Mouse (Mus musculus) heart, postnatal 36 days (tissue): ENCODE measurements at regions not wholly inside any gene's neighbourhood (a gene's known extent, or its start where the extent isn't known, plus 50 kb on each side); places are given as distances from the start of the nearest gene placed in this dataset.

Experiments used
- DNase-seq, 2 experiments: peaks; one replicate each; pipeline ENCODE4 v3.0.0; 2021 to 2022
- intact Hi-C: fragments of 180-260 bp; cut with DNase I; formaldehyde crosslinking; loops from one replicate; pipeline ENCODE4 v1.15.1; 2025

DNA sequence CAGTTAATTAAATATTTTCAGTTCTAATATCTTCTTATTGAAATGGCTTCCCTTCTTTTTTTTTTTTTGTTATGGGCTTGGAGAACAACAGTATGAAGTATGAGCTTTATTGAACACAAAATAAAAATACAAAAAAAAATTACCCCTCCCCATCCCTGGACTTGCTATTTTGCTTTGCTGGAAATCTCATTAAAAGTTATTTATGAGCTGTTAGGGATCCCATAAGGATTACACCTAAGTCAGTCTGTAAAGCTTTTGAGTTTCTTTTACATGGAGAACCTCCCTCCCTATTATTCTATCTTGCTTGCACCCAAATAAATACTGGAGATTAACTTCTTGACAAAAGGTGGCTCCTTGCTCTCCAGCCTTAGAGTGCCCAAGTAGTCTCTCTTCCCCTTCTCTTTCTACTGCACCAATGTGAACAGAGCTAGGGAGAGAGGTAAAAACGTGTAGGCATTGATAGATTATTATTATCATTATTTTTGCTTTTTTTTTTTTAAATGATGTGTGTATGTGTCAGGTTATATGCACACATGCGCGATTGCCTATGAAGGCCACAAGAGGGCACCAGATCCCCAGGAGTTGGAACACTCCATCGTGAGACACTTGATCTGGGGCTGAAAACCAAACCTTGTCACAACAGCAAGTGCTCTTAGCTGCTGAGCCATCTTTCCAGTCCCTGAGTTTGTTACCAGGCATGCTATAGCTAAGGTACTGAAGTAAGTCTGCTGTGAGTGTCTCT lies 186.6 kb upstream of the Habp2 start:
- intact Hi-C loops = no loop called here
- no peak for DNase-seq

GRCm38 (mm10) chr19:56102454-56103080 lies 184.4 kb upstream of the Habp2 start:
- intact Hi-C loops = no loop called here
- DNase-seq = no peak

- DNase-seq = no peak
- intact Hi-C loops = no loop called here
Measured at GRCm38 (mm10) chr19:56105073-56105451, 181.9 kb upstream of the Habp2 start.

DNA sequence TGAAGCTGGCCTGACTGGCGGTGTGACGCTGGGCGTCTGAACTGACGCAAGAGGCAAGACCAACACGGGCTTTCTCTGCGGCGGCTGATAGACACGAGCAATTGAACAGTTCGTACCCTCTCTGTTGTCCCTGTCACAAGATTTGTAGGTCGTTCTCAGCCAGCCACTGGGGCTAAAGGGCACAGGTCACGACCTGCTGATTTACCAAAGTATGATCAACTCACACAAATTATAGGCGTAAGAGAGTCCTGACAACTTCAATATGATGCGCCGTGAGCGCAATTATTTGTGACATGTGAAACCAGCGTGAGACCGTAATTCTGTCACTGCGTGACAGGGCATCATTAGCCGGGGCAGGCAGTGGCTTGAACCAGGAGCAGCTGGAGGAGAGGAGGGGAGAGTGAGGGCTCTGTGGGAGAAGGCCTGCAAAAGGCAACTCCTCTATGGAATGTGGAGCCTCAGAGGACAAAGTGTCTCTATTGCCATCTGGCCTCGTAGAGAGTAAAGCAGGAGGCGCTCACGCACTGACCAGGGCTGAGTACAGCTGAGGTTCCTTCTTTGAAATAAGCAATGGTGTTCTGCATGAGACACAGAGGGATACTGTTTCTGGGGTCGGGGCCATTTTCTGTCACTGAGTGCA lies 181.4 kb upstream of the Habp2 start:
- peak in 1 of 2 experiments; percentile 20 for DNase-seq
- intact Hi-C loops = no loop called here

DNA sequence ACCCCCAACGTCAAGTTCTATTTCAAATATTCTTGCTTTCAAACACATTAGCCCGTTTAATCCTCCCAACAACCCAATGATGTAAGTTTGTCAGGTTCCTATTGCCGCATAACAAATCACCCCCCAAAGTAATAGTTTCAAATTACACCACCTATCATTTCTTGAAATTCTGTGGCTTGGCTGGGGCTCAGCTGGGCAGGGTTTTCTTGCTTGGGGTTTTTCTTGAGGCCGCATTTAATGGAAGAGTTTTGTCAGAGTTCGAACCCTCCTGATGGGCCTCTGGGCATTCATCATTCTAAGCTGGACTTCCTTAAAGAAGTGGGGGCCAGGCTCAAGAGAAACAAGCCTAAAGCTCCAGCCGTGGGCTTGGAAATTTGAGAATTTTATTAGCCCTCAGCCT lies 178.1 kb upstream of the Habp2 start:
- intact Hi-C loops = no loop called here

DNA sequence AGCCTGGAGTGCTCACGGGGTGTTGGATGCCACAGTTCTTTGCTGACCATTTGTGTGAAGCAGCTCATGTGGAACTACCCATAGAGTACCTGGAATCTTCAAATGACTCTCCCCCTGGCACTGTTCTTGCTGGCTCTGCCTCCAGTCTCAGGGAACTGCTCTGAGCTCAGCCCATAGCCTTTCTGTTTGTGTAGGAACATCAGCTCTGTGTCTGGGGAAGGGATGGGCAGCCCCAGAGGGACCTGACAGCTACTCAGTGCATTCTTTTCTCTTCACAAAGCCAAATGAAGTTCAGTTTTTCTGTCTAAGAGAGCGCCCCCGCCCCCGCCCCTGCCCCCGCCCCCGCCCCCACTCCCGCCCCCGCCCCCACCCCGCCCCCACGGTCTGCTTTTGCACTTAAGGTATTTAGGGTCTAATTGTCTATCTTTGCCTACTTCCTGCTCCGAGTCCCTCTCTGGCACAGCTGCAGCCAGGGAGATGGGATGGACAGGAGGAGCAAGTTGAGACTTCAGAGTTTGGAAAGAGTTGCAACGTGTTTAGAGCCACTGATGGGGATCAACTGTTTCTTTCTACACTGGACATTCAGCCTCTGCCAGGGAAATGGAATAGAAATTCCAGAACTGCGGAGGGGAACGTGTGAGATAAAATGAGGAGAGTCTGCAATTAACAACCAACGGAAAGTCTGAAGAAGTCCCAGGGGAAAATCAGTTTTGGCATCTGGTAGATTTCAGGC lies 171.2 kb upstream of the Habp2 start:
- intact Hi-C loops = no loop called here
- peak in 1 of 2 experiments; percentile 8 for DNase-seq

More for the DNA sequence above, 178.1 kb upstream of the Habp2 start:
- no peak for DNase-seq

DNA sequence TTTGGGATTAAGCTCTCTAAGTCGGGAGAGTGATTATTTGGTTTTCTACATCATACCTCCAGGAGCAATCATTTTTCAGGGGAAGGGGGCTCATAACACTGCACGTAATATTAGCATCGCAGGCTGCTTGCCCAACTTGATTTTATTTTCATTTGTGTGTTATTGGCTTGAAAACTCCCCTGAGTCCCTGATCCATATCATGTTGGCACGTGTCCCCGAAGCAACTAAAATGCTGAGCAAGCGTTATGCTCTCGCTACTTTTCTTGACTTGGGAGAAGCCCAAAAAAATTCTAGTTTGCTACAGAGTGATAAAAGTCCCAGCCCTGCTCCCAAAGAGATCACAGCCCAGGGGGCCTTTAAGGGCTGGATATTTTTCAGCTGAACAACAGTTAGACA lies 170.7 kb upstream of the Habp2 start:
- peak in 1 of 2 experiments; percentile 15 for DNase-seq
- intact Hi-C loops = no loop called here

GRCm38 (mm10) chr19:56120723-56121122 lies 166.2 kb upstream of the Habp2 start:
- peak in 1 of 2 experiments; percentile 2 for DNase-seq

GRCm38 (mm10) chr19:56122186-56122585 lies 164.8 kb upstream of the Habp2 start:
- no peak for DNase-seq
- intact Hi-C loops = no loop called here

More at GRCm38 (mm10) chr19:56120723-56121122, 166.2 kb upstream of the Habp2 start:
- intact Hi-C loops = no loop called here

- intact Hi-C loops = loop anchor here (5.0 to 10.0 kb wide), 2 partner anchors 387 to 594 kb away; partner anchors contain the start of gene Tcf7l2
- DNase-seq = no peak
Measured at GRCm38 (mm10) chr19:56131556-56131955, 155.4 kb upstream of the Habp2 start.

DNA sequence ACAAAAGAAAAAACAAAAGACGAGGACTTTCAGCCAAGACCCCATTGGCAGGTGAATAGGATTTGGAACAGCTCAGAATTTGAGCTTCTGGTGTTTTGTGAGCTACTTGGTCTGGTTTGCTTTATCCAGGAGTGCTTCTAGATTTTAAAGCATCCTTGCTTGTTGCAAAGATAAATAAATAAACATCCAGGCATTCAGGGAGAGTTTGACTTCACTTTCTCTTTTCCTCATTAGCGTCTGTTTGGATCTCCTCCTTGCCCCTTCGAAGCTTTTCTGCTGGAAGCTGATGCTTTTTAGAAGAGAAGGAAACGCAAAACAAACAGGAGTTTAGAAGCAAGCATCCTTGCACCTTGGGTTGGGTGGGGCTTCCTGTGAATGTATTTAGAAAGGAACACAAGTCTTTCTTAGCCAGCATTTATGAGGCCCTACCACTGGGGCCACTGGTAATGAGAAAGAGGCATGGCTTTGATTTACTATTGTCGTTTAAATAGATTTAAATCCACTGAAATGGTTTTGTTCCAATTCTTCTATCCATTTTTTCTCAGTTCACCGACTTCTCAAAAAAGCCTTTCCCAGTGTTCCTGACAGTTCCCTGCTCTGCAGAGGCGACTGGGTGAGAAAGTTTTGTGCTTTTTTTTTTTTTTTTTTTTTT lies 153.9 kb upstream of the Habp2 start:
- DNase-seq = no peak
- intact Hi-C loops = loop anchor here (5.0 to 10.0 kb wide), 2 partner anchors 388 to 596 kb away; partner anchors contain the start of gene Tcf7l2

GRCm38 (mm10) chr19:56133565-56133964 lies 153.4 kb upstream of the Habp2 start:
- DNase-seq = no peak
- intact Hi-C loops = loop anchor here (5.0 to 10.0 kb wide), 2 partner anchors 389 to 596 kb away; partner anchors contain the start of gene Tcf7l2

DNA sequence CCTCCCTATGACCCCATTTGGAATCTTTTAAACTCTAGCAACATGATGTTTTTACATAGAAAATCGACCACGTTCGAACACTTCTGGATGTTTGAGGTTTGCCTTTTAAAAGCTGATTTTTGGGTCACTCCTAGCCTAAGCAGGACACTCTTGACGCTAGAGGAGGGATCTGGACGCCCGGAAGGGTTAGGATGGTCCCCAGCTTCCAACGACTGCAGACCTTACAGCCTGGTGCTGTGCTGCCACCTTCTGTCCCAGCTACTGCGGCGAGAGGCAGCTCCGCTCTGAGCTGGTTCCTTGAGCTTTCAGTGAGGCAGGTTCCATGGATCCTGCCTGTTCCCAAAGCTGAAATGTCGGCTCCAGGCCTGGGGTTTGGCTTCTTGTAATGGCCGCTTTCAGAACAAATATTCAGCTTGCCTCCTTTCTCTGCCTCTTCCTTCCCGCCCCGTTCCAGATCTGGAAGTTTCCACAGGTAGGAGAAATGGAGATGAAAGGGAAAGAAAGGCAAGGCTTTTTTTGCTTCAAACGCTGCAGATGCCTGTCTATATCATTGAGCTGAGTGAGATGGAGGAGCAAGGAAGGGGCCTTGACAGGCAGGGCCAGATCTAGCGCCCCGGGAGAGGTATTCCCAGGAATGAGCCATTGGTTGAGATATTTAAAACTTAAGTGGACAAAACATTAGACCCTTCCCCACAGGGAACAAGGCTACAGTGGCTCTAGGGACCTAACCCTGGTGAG lies 152.7 kb upstream of the Habp2 start:
- DNase-seq = peak; percentile 69 to 72
- intact Hi-C loops = loop anchor here (1.0 to 10.0 kb wide), 4 partner anchors 389 to 798 kb away; partner anchors contain the start of gene Tcf7l2

DNA sequence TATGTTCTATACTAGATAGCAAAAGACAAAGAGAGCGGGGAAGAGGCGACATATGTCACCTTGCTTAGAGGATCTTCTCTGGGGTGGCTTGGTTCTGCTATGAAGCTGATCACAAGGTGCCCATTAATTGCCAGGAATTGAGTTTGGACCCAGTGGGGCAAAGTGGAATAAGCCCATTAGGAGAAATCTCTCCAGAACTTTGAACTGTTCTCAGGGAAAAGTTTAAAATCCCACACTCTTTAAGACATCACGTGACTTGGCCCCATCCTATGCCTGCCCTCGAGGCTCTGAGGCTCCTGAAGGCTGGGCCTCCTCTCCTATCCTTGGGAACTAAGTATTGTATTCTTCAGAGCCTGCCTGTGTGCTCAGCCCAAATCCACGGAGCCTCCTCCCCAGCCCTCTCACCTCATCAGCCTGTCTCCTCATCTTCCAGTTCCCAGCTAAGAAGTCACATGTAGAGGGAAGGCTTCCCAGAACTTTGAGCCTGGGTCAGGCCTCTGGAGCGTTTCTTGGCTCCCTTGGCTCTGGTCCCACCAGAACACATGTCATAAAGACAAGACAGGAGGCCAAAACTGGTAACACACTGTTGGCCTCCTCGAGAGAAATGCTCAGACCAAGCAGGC lies 151.5 kb upstream of the Habp2 start:
- peak in 1 of 2 experiments; percentile 5 for DNase-seq
- intact Hi-C loops = loop anchor here (10.0 kb wide), 1 partner anchor 391 kb away; the partner anchor contains the start of gene Tcf7l2

GRCm38 (mm10) chr19:56140540-56140939 lies 146.4 kb upstream of the Habp2 start:
- intact Hi-C loops = no loop called here
- DNase-seq = no peak

- no peak for DNase-seq
- intact Hi-C loops = no loop called here
Measured at GRCm38 (mm10) chr19:56144221-56144620, 142.7 kb upstream of the Habp2 start.

- DNase-seq = no peak
- intact Hi-C loops = no loop called here
Measured at GRCm38 (mm10) chr19:56157120-56157519, 129.8 kb upstream of the Habp2 start.

- intact Hi-C loops = no loop called here
- peak; percentile 36 to 43 for DNase-seq
Measured at GRCm38 (mm10) chr19:56162156-56162555, 124.8 kb upstream of the Habp2 start.
